Mouse (Mus musculus) embryo, embryonic 9.5 days (tissue): Measurements from ENCODE around the gene Macrod2.
A peak's percentile ranks its signal among the peaks of the same experiment; 100 is the strongest.

Experiments
- DNase-seq: peaks from one replicate; pipeline ENCODE4 v3.0.0-alpha.2; 2017; ENCODE audit errors: extremely low spot score

Gene Macrod2

DNA sequence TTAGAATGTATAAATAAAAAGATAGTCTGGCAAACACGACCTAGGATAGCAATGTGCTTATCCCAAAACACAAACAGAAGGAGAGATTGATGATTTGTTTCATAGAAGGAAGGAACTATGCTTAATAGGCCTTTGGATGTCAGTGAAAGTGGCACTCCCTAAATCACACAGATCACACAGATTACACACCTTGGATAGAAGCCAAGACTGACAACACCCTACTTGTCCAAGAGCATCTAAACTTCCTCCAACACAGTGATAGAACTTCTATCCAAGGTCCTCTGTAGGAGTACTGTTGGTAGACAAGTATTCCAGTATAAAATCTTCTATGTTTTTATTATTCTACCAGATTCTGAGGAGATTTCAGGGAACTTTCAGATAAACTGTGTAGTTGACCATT, 1567.8 kb downstream of the Macrod2 start:
- DNase-seq: no peak

DNA sequence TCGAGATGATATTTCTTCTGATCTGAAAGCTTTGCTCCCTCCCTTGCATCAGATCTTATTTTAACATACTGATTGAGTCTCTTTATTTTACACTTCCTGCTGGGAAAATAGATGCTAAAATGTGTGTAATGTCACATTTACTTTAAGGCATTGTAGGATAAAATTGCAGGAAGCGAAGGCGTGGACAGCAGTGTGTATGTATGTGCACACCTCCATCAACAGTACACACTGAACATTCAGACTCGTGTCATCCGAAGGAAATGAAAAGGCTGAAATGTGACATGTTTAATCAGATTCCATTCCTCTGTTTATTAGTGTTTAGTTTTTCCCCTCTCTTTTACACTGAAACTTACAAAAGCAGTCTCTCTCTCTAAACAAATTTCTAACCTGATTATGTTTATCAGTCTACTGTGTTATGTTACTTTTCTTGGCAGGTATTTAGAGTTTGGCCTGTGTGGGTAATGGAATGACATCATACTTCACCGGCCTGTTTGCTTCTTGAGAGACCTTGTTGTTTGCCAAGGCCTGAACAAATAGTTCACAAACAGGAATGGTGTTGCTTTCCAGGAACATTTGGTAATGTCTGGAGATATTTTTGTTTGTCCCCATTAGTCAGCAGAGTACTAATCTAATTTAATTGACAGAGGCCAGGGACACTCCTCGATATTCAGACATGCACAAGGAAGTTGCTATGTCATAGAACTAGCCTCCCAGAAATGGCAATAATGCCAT, 1588.7 kb downstream of the Macrod2 start:
- no peak for DNase-seq

DNA sequence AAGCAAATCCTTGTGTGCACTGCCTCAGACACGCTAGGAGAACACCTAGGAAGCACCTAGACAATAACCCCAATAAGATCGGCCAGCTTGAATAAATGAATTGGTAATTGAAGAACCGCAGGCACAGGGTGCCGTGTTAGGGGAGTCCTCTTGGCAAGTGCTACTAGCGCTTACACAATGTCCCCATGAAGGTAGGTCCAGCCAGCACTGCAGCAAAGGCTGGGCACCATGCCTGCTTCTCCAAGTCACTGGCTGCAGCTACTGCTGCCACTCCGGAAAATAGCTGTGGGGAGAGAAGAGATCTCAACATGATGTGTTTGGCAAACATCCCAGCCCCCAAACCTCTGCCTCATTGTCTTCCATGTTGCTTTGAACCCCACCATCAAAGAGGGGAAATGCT, 1603.8 kb downstream of the Macrod2 start:
- DNase-seq: no peak

DNA sequence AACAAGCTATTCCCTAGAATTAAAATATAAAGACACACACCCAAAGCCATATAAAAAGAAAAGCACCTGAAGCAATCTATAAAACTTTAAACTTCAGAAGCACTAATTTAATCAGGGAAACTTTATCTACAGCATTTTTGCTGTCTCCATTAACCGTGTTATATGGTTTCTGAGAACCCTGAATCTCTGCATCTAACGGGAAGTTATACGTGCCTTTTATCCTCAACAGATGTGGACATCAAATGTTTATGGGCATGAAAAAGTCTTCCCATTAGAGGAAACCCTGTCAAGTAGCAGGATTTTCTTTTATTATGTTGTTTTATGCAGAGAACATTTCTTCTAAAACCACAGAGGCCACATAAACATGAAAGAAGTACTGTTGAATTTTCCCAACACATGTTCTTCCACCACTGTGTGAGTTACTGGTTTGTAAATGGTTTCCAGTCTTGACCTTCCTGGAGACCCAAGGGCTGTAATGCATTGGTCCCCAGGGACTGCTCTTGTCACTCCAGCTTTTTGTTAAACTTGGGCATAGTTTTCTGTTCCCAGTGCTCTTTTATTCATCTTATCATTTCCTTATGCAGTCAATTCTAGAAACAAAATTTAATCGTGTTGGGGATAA, 1629.5 kb downstream of the Macrod2 start:
- DNase-seq: no peak

DNA sequence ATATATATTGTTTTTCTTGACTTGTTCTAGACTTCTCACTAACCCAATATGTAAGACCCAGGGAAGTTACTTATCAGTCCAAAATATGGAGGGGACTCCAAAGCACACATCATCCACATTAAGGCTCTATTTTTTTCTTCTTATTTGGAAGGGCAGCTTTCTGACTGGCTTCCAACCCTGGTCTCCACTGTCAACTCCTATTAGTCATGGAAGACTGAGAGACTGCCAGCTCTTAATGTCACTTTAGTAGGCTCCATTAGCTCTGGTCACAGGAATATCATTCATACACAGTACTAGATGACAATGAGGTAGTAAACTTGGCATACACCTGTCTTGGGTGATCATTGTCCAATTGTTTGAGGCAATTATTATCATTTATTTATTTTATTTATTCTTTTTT, 1631.6 kb downstream of the Macrod2 start:
- no peak for DNase-seq

DNA sequence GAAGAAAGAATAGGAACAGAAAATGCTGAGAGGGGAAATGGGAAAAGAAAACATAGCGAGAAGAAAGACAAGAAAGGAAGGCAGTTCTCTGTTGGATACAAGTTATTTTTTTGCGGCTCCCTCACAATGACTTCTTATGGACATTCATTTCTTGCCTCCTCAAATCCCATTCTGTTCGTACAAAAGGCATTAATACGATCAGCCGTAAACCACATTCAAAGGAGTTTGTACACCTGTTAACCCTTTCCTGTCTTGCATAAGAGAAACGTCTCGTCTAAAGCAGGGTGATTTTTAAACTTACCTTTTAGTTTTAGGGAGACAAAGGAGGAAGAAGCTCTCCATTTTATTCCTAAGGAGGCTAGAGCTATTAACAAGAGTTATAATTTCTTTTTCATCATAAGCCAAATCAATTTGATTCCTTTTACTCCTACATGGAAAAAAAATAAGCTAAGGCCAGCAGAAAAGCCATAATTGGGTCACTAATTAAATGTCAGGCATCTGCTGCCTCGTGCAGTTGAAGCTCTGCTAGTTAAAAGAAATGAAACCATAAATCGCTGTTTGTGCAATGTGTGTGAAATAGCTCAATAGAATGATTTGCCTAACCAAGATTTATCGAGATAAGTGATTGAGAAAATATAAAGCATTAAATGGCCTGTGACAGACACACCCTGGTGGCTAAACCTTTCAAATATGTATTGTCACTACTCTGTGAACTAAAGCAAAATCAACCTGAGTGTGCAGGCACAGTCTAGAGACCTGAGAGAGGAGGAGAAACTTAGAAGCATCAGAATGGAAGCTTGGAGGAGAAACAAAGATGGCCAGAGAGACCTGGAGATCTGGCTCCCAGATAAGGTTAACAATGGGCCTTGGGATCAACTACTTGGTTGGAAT, 1635.9 kb downstream of the Macrod2 start:
- DNase-seq: no peak

DNA sequence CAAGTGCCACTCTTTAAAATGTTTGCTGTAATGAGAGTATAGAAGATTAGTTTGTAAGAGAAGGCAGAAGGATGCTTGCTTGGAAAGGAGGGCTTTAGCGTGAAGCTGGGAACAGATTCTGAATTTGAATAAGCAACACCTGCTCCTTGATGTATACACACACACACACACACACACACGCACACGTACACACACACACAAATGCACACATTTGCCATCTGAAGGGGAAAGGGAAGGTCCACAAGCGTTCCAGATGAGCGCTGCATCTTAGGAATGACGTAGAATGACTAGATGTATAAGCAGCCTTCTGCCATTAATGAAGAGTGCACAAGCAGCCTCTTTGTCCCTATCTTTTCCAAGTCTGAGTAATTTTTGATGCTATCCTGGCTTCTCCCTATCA, 1660.5 kb downstream of the Macrod2 start:
- DNase-seq: no peak

DNA sequence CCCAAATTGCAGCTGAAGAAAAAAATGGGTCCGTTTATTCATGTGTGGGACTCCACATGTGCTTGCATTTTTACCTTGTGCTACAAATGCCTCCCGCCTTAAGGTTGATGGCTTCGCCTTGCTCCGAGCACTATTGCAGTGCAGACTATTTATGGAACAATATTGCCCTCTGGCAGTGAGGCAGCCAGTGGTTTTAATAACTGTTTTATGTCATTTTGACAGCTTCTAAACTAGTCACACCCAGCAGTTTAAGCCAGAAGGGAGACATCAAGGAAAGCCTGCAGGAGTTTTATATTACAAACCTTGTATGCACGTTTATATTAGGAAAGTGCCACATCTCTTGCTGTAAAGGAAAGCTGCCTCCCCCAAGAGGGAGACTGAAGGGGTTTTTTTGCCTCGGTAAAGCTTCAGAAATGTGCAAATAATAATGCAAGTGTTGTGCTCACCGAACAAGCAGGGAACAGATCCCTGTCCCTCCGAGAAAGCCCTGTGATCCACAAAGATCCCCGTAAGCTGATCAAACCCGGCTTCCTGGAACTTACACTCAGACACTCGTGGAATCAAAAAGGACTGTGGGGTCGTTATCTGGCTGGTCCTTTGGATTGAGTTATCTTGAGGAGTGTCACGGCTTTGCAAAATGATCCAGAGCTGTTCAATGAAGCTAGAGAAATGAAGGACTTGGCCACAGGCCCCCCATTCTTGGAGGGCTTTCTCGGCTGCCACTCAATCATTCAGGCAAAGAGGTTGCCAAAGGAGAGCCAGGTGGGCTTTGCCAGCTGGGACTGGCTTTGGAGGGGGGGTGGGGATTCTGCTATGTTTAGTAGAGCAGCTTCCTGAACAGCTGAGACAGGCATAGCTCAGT, 1663.0 kb downstream of the Macrod2 start:
- DNase-seq: peak; percentile 7

DNA sequence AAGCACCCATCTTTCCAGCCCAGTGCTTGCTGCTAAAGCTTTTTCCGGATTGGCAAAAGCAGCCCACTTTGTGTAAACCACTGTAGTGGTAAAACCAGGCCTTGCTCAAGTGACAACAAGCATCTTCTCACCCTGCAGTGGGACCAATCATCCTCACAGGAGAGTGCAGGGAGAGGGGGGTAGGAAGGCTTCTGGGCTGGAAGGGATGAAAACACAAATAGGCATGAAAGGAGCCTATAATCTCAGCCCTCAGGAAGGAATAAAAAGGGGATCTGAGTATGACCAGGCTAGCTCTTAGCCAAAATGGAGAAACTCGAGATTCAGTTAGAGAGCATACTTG, 1663.6 kb downstream of the Macrod2 start:
- DNase-seq: no peak

DNA sequence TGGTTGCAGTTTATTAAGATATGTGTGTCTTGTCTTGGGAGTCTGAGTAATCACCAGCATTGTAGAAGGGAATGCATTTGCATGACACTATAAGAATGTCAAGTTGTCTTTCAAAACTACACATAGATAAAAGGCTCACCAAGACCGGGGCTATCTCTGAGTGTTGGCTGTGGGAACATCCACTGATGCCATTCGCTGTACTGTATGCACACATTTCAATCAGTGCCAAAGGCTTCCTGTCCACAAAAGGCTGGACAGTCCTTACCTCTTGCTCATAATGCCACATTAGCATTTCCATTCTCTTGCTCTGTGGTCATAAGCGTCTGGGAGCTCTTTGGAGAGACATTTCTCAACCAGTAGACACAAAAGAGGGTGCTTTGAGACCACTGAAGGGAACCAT, 1713.8 kb downstream of the Macrod2 start:
- no peak for DNase-seq

DNA sequence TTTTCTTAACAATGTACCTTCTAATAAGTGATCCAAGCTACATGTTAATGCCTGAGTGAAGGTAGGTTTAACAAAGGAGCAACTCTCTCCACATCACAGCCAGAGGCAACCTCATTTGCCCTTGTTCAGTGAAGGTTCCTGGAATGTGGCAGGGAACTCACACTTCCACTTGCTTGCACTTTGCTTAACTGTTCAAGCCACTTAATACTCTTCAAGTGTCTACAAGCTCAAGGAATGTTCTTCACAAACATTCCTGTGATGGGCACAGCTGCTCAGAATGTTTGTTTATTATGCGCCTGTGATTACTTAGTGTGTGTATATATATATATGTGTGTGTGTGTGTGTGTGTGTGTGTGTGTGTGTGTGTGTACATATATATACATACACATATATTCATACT, 1721.5 kb downstream of the Macrod2 start:
- no peak for DNase-seq

DNA sequence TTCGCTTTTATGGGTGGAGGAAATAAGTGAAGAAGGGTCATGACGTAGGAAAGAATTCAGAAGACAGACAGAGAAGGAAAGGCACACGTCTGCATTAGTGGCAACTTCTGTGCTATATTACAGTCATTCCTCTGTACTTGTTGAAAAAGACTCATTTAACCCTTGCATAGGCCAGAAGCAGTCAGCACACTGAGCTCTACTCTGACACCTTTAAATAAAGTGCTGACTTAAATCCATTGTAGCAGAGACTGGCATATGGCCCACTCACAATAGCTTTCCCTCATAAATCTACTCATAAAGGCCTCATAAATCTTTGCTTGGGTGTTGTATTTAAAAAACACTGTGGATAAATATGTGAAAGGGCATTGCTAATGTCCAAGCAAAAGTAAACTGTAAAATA, 1733.0 kb downstream of the Macrod2 start:
- no peak for DNase-seq

DNA sequence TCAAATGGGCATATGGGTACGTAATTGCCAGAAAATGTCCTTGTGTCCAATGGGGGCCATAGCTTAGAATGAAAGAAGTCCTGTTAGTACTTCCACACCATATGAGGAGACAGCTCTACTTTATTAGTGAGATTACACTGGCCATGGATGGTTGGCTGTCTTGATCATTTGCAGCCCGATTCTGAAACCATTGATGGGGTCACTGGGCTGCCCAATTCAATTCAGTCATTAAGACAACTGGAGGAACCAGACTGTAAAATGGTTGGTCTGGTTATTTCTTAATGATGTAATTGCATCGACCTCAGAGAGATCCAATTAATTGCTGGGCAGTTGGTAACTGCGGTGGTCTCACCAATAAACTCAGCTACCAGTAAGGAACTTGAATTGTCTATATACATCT, 1734.1 kb downstream of the Macrod2 start:
- DNase-seq: no peak

DNA sequence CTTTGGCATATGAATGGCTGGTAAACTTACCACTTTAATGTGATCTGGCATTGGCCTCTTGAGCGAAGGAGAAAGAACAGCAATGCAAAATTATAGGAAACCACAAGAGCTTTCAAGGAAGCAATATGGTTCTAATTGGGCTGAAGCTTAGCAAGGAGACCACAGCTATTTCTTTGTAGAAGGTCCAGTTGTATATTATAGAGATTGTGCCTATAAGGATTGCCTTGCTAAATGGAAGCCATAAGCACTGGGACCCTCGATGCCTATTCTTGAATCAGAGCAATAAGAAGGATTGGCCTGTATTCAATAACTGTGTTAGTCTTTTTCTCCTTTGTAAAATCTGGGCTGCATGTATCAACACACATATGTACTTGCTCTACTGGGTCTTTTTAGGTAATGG, 1754.2 kb downstream of the Macrod2 start:
- DNase-seq: no peak

DNA sequence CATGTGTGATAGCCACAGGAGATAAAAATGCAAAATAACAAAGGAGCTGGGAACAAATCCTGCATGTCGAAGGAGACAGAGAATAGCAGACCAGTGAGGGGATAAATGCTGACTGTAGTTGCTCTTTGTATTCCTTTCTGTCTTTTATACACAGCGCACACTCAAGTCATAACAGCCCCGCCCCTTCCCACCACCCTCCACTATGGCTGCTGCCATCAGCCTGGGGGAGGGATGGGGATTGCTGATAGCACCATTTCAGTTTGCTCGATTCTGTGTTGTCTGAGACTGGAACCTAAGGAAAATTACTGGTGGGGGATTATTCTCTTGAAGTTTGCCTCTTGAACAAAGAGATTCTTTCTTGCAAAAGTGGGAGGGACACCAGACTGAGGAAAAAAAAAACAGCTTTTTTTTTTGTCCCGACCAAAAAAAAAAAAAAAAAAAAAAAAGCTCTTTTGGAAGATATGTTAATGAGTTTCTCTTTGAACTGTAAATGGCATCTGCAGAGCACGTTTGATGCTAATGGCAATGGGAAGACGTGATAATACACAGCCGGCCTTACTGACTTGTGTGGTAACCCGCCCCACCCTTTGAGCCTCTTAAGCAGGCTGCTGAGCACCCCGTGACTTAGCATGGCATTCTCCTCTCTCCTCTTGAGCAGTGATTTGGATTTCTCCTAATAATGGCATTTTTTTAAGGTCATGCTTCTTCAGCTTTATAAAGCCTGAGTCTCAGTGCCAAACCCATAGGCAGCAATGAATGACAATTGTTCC, 1768.6 kb downstream of the Macrod2 start:
- no peak for DNase-seq

DNA sequence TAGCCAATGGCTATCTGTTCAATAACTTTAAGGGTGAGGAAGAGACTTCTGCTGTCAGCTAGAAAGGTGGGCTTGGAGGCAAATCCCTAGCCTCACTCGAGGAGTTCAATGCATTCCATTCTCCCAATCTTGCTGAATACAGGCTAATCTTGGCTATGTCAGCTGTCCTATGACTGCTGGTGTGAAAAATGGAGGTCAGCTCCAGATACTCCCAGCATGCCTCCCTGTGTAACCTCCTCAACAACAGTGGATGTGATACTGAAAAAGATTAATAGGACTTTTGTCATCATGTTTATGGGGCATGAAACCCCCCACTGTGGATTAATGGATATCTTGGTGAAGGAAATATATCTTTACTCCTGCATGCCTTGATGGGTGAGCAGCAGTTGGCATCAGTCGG, 1774.5 kb downstream of the Macrod2 start:
- no peak for DNase-seq

DNA sequence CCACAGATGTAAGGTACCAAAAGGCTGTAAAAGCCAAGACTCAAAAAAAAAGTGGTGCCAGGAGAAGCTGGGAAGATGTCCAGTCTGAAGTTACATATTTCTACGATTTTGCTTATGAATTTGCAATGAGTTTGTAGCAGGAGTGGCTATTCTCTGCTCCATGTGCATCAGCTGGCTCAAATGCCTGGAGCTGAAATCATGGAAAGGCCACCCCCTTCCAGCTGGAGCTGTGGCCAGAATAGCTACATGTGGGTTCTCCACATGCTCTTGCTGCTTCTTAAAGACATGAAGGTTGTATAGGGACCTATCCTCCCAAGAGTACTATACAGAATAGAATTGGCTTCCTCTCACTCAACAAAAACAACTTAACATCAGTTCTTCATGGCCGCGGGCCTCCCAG, 1777.6 kb downstream of the Macrod2 start:
- DNase-seq: no peak

DNA sequence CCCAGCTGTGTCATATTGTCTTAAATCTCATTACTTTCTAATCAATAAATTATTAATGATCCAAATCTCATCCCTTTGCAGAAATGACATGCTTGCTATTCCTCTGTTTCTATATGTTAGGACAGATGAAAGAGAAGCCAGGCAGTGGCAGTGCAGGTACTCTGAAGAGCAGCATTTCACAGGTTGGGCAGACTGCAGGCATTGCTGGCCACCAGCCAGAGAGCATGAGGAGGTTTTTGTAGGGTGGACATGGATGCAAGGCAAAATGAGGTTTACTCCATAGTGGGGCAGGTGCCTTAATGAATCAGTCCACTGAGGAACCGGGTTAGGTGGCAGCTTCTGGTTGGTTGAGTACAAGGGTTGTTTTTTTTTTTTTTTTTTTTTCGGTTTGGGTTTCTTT, 1778.9 kb downstream of the Macrod2 start:
- no peak for DNase-seq

DNA sequence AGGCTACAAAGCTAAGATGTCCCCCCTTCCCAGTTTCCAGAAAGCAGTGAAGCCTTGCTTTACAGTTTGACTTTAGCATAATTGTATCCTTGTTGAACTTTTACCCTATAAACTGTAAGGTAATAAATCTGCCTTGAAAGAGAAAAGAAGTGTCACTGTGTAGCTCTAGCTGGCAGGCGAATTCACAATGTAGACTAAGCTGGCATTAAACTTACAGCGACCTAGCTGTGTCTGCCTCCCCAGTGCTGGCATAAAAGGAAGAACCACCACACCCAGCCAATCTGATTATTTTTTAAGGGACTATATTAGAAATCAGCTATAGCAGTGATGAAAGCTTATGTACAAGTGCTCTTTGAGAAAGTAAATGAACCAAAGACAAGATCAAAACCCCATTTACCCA, 1791.8 kb downstream of the Macrod2 start:
- DNase-seq: no peak

DNA sequence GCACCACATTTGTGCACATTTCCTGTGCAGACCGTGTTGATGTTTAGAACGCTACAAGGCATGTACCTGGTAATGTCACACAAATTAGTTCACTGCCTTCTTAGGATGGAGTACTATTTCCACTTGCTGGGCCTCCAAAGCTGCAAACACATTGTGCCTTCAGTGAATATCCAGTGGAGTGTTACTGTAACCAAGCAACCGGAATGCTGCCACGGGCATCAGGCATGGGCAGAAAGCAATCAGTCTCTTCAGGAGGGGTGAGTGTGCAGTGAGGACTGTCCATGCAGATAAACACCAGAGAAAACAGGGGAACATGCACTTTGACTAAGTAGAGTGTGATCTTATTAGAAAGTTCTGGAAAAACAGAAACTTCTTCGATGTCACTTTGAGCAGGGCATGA, 1792.3 kb downstream of the Macrod2 start:
- DNase-seq: peak; percentile 28

DNA sequence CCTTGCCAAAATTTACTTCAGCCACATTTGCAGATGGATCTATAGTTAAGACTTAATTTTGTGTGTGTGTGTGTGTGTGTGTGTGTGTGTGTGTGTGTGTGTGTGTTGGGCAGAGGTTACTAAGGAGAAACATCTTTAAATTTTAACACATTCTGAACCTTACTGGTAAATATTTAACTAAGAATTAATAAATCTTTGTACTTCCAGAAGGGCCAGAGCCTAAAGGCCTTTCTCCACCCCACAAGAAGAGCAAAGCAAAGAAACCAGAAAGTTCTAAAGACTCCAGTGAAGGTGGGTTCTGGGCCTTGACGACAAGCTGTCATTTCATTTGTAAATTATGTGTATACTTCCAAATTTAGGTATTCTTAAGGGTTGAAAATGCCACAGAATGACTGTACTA, 1822.3 kb downstream of the Macrod2 start:
- DNase-seq: no peak
